Mouse (Mus musculus) heart, embryonic 11.5 days (tissue): ENCODE data around the gene Pgls. TPM values are rescaled to one million over a fixed set of nuclear protein-coding genes. Genes with fewer than 3 reads are reported as not detected.

Source experiments
- ATAC-seq: fragments of 200-750 bp; cut with Nextera tagmentation; replicated peaks from 2 replicates; pipeline ENCODE4 v1.8.0; 2017; ENCODE audit warnings: moderate library complexity; ENCODE audit not compliant: insufficient number of reproducible peaks, low FRiP score, low TSS enrichment
- H3K27ac ChIP-seq: fragments of 300-500 bp; sonication (generic); 2 replicates; pipeline ENCODE4 v1.5.1; 2014; ENCODE audit warnings: mild to moderate bottlenecking, low read depth, low read length
- H3K27me3 ChIP-seq: fragments of 300-500 bp; sonication (generic); 2 replicates; pipeline ENCODE4 v1.6.1; 2014; ENCODE audit warnings: mild to moderate bottlenecking, low read length, mixed read lengths; ENCODE audit not compliant: control insufficient read depth, insufficient read depth
- H3K36me3 ChIP-seq: fragments of 300-500 bp; sonication (generic); 2 replicates; pipeline ENCODE4 v1.6.1; 2014; ENCODE audit warnings: mild to moderate bottlenecking, low read length, moderate library complexity, mixed read lengths; ENCODE audit not compliant: control insufficient read depth, insufficient read depth
- H3K4me1 ChIP-seq: fragments of 300-500 bp; sonication (generic); 2 replicates; pipeline ENCODE4 v1.6.1; 2014; ENCODE audit warnings: low read length; ENCODE audit not compliant: control insufficient read depth, insufficient read depth
- H3K4me2 ChIP-seq: fragments of 300-500 bp; sonication (generic); 2 replicates; pipeline ENCODE4 v1.6.1; 2014; ENCODE audit warnings: mild to moderate bottlenecking, moderate library complexity
- H3K4me3 ChIP-seq: fragments of 300-500 bp; sonication (generic); 2 replicates; pipeline ENCODE4 v1.5.1; 2014; ENCODE audit warnings: low read depth, low read length
- H3K9ac ChIP-seq: fragments of 300-500 bp; sonication (generic); 2 replicates; pipeline ENCODE4 v1.6.1; 2014; ENCODE audit warnings: mild to moderate bottlenecking, low read depth, low read length, moderate library complexity
- H3K9me3 ChIP-seq: fragments of 300-500 bp; sonication (generic); replicated peaks from 2 replicates; pipeline ENCODE4 v1.6.1; 2016; ENCODE audit warnings: low read length; ENCODE audit not compliant: control insufficient read depth
- WGBS: fragments of 180-500 bp; shearing (Covaris S2); extraction: QIAGEN DNeasy Blood & Tissue Kit; methylation state at CpG from one replicate; pipeline ENCODE4 v1.1.7; 2014; ENCODE audit not compliant: insufficient replicate concordance; 5-methylcytosine and 5-hydroxymethylcytosine counted together
- polyA plus RNA-seq: library from polyadenylated mRNA; unstranded; fragments of >200 nt; fragmentation: Nextera tagmentation; extraction: Ambion mirVana; gene quantifications from 2 replicates; pipeline ENCODE4 v1.2.1, GENCODE M21; 2014

The Pgls gene
- polyA plus RNA-seq, 1 experiment from 2014 or later = 194 TPM

- Histone ChIP-seq H3K27me3 (peaks cover 37% of the 10 kb centered on the region), H3K4me2 (no peak overlapping the region; the same call in 1 of the 2 replicates), H3K4me3 (no peak overlapping the region), H3K36me3 (no peaks in the 10 kb centered on the region), H3K4me1 (peaks cover 13% of the 10 kb centered on the region), H3K9me3 (no peaks in the 10 kb centered on the region), H3K27ac (no peak overlapping the region), H3K9ac (no peak overlapping the region)
- 82% methylated on average over 2 of the region's 2 CpGs for WGBS
- ATAC-seq = no peak
These were observed 37.3 kb upstream of the Pgls start for GRCm38 (mm10) chr8:71554644-71555043.

GRCm38 (mm10) chr8:71558071-71558957, 33.7 kb upstream of the Pgls start, which contains the start of gene Tmem221:
Gene Tmem221, minus strand, starts transcription at chr8:71558871.
- ATAC-seq = no peak

GRCm38 (mm10) chr8:71558958-71559690, 32.9 kb upstream of the Pgls start:
- H3K27ac ChIP-seq = no peak overlapping the region
- H3K27me3 ChIP-seq = peaks cover 66% of the 10 kb centered on the region
- ATAC-seq = peak; percentile 45
- peak overlapping the region; percentile 44 for H3K4me3 ChIP-seq
- H3K4me2 ChIP-seq = peak overlapping the region; percentile 74
- peaks cover 2% of the 10 kb centered on the region; the same call in 1 of the 2 replicates for H3K36me3 ChIP-seq
- 3% methylated on average over 24 of the region's 24 CpGs for WGBS
- H3K9me3 ChIP-seq = 0 out of 2 replicates have a peak, but pooled peaks cover 2% of the 10 kb centered on the region
- H3K4me1 ChIP-seq = peaks cover 8% of the 10 kb centered on the region
- no peak overlapping the region for H3K9ac ChIP-seq

More at GRCm38 (mm10) chr8:71558071-71558957, 33.7 kb upstream of the Pgls start, which contains the start of gene Tmem221:
- Histone ChIP-seq H3K27me3 (peaks cover 64% of the 10 kb centered on the region), H3K36me3 (no peaks in the 10 kb centered on the region), H3K9ac (peak within 1 kb of the TSS; percentile 56; the same call in 1 of the 2 replicates), H3K4me1 (peaks cover 8% of the 10 kb centered on the region), H3K9me3 (no peaks in the 10 kb centered on the region), H3K27ac (no peak within 1 kb of the TSS), H3K4me2 (peak within 1 kb of the TSS; percentile 74), H3K4me3 (peak within 1 kb of the TSS; percentile 44)
- 4% methylated on average over 70 of the region's 70 CpGs for WGBS

- no peak overlapping the region for H3K27ac ChIP-seq
- peaks cover 66% of the 10 kb centered on the region for H3K27me3 ChIP-seq
- H3K4me3 ChIP-seq = no peak overlapping the region
- no peak overlapping the region for H3K4me2 ChIP-seq
- H3K36me3 ChIP-seq = peaks cover 2% of the 10 kb centered on the region; the same call in 1 of the 2 replicates
- peaks cover 8% of the 10 kb centered on the region for H3K4me1 ChIP-seq
- no peak overlapping the region for H3K9ac ChIP-seq
- ATAC-seq = no peak
- H3K9me3 ChIP-seq = 0 out of 2 replicates have a peak, but pooled peaks cover 3% of the 10 kb centered on the region
- 56% methylated on average over 3 of the region's 3 CpGs for WGBS
These were observed 31.9 kb upstream of the Pgls start for GRCm38 (mm10) chr8:71560071-71560470.

GRCm38 (mm10) chr8:71560765-71561164, 31.2 kb upstream of the Pgls start:
- no peak for ATAC-seq
- H3K4me3 ChIP-seq = no peak overlapping the region
- peaks cover 8% of the 10 kb centered on the region for H3K4me1 ChIP-seq
- WGBS = 80% methylated on average over 5 of the region's 5 CpGs
- H3K4me2 ChIP-seq = no peak overlapping the region
- H3K27me3 ChIP-seq = peaks cover 62% of the 10 kb centered on the region
- H3K9me3 ChIP-seq = 0 out of 2 replicates have a peak, but pooled peaks cover 3% of the 10 kb centered on the region
- H3K36me3 ChIP-seq = peaks cover 2% of the 10 kb centered on the region; the same call in 1 of the 2 replicates
- no peak overlapping the region for H3K9ac ChIP-seq
- no peak overlapping the region for H3K27ac ChIP-seq

GRCm38 (mm10) chr8:71561401-71561800, 30.6 kb upstream of the Pgls start:
- Histone ChIP-seq H3K9me3 (0 out of 2 replicates have a peak, but pooled peaks cover 3% of the 10 kb centered on the region), H3K27ac (no peak overlapping the region), H3K4me3 (no peak overlapping the region), H3K9ac (no peak overlapping the region), H3K36me3 (peaks cover 2% of the 10 kb centered on the region; the same call in 1 of the 2 replicates), H3K27me3 (peaks cover 64% of the 10 kb centered on the region), H3K4me2 (no peak overlapping the region), H3K4me1 (peaks cover 8% of the 10 kb centered on the region)
- no peak for ATAC-seq
- WGBS = 3% methylated on average over 15 of the region's 15 CpGs

GRCm38 (mm10) chr8:71562751-71563150, 29.2 kb upstream of the Pgls start:
- whole genome bisulfite sequencing = 1% methylated on average over 32 of the region's 33 CpGs

GRCm38 (mm10) chr8:71563992-71564391, 28.0 kb upstream of the Pgls start:
- 73% methylated on average over 4 of the region's 4 CpGs for whole genome bisulfite sequencing
- peaks cover 2% of the 10 kb centered on the region; the same call in 1 of the 2 replicates for H3K36me3 ChIP-seq
- H3K4me3 ChIP-seq = no peak overlapping the region
- 0 out of 2 replicates have a peak, but pooled peaks cover 3% of the 10 kb centered on the region for H3K9me3 ChIP-seq
- no peak for ATAC-seq
- H3K27ac ChIP-seq = no peak overlapping the region
- peaks cover 55% of the 10 kb centered on the region for H3K27me3 ChIP-seq
- H3K4me2 ChIP-seq = no peak overlapping the region
- H3K4me1 ChIP-seq = peaks cover 4% of the 10 kb centered on the region
- H3K9ac ChIP-seq = no peak overlapping the region

More at GRCm38 (mm10) chr8:71562751-71563150, 29.2 kb upstream of the Pgls start:
- Histone ChIP-seq H3K36me3 (peaks cover 2% of the 10 kb centered on the region; the same call in 1 of the 2 replicates), H3K4me1 (peaks cover 8% of the 10 kb centered on the region), H3K9ac (no peak overlapping the region), H3K27ac (no peak overlapping the region), H3K9me3 (0 out of 2 replicates have a peak, but pooled peaks cover 3% of the 10 kb centered on the region), H3K4me2 (peak overlapping the region; percentile 54), H3K4me3 (peak overlapping the region; percentile 1; the same call in 1 of the 2 replicates), H3K27me3 (peaks cover 56% of the 10 kb centered on the region)
- 0 out of 2 replicates have a peak, but pooled peaks have one; percentile 12 for ATAC-seq
